Mouse (Mus musculus) urinary bladder, postnatal 10 days (tissue): Measurements from ENCODE around the gene Pik3cg.

ENCODE experiments used
- DNase-seq: peaks from one replicate; pipeline ENCODE4 v3.0.0; 2022; ENCODE audit warnings: low spot score

Gene Pik3cg

GRCm38 (mm10) chr12:32143151-32143550, 65.3 kb downstream of the Pik3cg start:
- DNase-seq = no peak

GRCm38 (mm10) chr12:32141766-32142165, 66.7 kb downstream of the Pik3cg start:
- DNase-seq = no peak

GRCm38 (mm10) chr12:32138831-32139230, 69.6 kb downstream of the Pik3cg start:
- no peak for DNase-seq

GRCm38 (mm10) chr12:32138362-32138761, 70.1 kb downstream of the Pik3cg start:
- DNase-seq = no peak

GRCm38 (mm10) chr12:32137542-32137941, 70.9 kb downstream of the Pik3cg start:
- DNase-seq = no peak

- DNase-seq = no peak
Measured at GRCm38 (mm10) chr12:32127599-32128507, 80.6 kb downstream of the Pik3cg start.

GRCm38 (mm10) chr12:32127158-32127557, 81.3 kb downstream of the Pik3cg start:
- no peak for DNase-seq

- DNase-seq = no peak
Measured at GRCm38 (mm10) chr12:32124456-32124855, 84.0 kb downstream of the Pik3cg start.

- DNase-seq = no peak
Measured at GRCm38 (mm10) chr12:32124030-32124429, 84.4 kb downstream of the Pik3cg start.

GRCm38 (mm10) chr12:32123559-32123958, 84.9 kb downstream of the Pik3cg start:
- no peak for DNase-seq
